Mouse (Mus musculus) embryonic fibroblast, embryonic 13.5 days (primary cell): ENCODE results near the gene Dyrk1a.

ENCODE experiments used
- CTCF ChIP-seq: IDR thresholded peaks from 2 replicates; pipeline ENCODE4 v1.5.1; 2011; ENCODE audit warnings: mild to moderate bottlenecking, control low read depth, low read length, moderate library complexity, borderline replicate concordance; ENCODE audit not compliant: insufficient read depth
- POLR2A ChIP-seq: IDR thresholded peaks from 2 replicates; pipeline ENCODE4 v1.6.1; 2011; ENCODE audit warnings: low read depth, mild to moderate bottlenecking, control low read depth, low read length, moderate library complexity

DNA sequence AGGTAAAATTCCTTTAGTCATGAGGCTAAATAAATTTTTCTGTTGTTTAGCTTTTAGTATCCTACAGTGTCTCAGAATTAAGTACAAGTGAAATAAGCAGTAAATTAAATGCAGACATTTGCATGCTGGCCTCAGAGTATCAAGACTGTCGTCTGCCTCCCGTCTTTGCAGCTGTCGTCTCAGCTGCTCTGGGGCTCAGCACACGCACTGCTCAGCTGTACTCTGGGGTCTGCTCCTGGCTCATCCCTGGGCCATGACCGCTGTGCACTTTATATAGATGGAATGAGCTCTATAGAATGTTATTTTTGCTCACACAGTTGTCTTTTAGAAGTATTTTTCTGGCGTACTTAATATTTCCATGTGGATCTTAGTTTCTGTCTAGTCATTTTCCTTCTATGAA, 85.3 kb downstream of the Dyrk1a start:
- TF ChIP-seq POLR2A = no peak
- no peak for TF ChIP-seq CTCF
